Mouse (Mus musculus): ENCODE measurements around the gene Socs7.

DNA sequence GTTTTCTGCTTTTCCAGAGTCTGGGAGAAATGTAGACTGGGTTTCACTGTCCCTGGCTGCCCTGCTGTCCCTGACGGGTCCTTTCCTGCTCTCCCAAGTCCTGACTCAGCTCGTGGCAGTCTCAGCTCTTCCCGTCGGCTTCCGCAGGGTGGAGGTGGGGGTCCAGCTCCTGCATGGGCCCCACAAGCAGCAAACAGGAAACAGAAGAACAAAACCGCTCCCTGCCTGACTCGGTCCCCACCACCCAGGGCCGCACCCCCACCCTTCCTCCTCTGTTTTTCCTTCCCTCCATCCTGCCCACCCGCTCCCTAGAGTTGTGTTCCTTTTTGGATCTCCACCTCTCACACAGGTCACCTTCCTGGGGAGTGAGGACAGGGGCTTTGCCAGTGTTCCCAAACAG is 76.5 kb downstream of the Socs7 start:
- TF ChIP-seq CTCF (IDR thresholded peaks at IDR 0.05; ENCODE audit: borderline replicate concordance, extremely low read depth, insufficient read depth, insufficient read length) (no peak), POLR2A (IDR thresholded peaks at IDR 0.05; ENCODE audit: borderline replicate concordance, extremely low read depth, insufficient read depth, insufficient read length, poor library complexity, severe bottlenecking) (no peak)
